Mouse (Mus musculus) skeletal muscle tissue, postnatal 0 days (tissue): Measurements from ENCODE around the gene AW209491. TPM values are rescaled to one million over a fixed set of nuclear protein-coding genes. Genes with fewer than 3 reads are reported as not detected.

Experiments
- polyA plus RNA-seq: library from polyadenylated mRNA; unstranded; fragments of >200 nt; fragmentation: Nextera tagmentation; extraction: Ambion mirVana; gene quantifications from 2 replicates; pipeline ENCODE4 v1.2.1, GENCODE M21; 2015

AW209491 gene
- 16.8 and 17.6 TPM in 2 replicates for polyA plus RNA-seq

DNA sequence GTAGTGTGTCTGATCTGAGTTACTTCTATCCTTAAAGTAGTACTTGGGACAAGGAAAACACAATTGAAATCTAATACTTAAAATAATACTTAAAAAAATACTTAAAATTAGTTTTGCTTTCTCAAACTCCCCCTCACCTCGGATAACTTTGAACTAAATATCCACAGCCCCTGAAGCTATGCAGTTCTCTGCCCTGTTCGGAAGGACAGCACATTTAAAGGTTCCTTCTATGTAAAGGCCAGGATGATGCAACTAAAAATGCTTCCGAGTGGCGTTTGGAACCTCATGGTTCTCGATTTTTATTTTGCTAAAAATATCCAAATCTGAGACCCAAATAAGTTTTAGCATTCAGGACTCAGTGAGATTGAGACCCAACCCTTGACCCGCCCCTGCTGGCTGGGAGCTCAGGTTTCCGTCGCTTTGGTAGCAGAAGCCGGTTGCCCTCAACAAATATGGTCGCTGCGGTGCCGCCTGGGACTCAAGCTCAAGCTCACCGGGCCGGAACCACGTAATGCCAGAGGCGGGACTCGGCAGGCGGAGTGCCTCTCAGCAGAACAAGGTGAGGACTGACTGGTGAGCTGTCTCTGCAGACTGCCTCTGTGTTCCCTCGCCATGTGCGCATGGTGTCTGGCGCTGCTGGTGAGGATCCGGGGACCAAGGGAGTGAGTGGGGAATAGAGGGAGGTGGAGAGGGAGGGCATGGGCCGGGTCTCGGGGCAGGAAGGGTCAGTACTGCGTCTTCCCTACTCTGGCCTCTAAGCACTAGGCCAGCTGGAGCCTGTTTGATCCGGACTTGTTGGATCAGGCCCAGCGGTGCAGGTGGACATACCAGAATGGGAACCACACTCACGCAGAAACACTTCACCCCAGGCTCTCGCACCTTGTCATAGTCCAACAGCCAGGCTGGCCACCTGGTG is at the start of gene AW209491:
AW209491 (plus strand) TSS at position 429 of the 916 bp plus-strand sequence.

DNA sequence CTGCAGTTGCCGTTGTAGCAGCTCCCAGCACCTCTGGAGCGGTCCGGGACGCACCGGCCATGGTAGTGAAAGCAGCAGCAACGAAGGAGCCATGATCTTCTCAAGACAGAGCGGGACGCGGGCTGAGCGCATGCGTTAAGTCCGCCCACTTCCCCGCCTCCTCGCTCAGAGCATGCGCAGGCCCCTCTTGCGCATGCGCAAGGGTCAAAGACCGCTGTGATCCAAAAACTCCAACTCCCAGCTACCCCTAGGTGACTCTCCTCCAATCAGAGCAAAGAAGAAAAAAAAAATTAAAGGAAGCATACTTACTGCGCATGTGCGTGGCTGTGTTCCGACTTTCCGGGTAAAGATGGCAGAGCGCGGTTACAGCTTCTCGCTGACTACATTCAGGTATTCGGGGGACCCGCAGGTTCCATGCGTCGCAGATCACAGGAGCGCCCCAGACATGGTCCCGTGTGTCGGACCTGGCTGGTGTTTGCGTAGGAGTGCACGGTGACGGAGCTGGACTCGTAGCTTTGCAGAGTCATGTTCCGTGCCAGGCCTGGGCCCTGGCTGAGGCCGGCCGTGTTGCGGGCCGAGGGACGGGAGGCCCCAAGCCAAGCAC is 16.9 kb upstream of the AW209491 start, which contains the start of the genes Mrpl32 and Psma2:
Mrpl32 (minus strand) TSS at position 240 of the 604 bp plus-strand sequence.
Psma2 (plus strand) TSS at position 315 of the 604 bp plus-strand sequence.

Other genes with a start within 250 kb of the AW209491 start
- gene Hecw1, start 106.9 kb upstream of the AW209491 start, polyA plus RNA-seq, result 0.03 TPM in 1 of 2 replicates, not detected in the other
- gene Mrpl32, start 17.0 kb upstream of the AW209491 start, polyA plus RNA-seq, result 110 and 115 TPM in 2 replicates
- 124 and 125 TPM in 2 replicates for gene Psma2, start 16.9 kb upstream of the AW209491 start, polyA plus RNA-seq